Mouse (Mus musculus): ENCODE measurements around the gene Wdr5b.

DNA sequence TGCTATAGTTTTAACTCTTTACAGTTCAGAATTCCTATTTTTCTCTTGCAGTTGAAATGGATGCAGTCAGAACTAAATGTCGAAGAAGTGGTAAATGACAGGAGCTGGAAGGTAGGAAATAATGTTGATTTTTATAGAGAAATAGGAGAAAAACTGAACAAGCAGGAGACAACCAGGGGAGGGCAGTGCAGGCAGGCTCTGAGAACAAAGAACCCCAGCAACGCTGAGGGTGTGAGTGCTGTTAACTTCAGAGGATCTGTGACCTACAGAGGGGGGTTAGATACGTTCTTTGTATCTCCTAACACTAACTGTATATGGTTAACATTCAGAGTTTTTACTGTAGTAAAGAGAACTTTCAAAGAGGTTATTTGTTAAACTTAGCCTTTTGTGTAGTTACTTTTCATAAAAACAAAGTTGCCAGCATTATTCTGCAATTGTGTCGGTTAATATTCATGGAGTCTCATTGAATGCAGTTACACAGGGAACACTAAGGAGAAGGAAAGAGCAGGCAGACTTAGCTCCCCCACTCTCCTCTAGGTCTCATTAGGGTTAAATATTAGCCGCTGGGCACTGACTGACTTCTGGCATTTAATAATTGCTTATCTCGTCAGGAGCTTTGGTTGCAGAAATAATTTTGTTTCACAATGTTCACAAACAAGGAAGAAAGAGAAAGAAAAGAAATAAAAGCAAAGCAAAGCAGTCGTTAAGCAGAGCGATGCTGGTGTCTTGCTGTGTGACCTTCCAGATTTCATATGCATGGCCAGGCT is 49.0 kb downstream of the Wdr5b start:
- TF ChIP-seq POLR2A (IDR thresholded peaks at IDR 0.05; ENCODE audit: borderline replicate concordance, low read depth, low read length) = no peak
- TF ChIP-seq CTCF (IDR thresholded peaks at IDR 0.05; ENCODE audit: low read depth, low read length) = no peak
